Mouse (Mus musculus): Measurements from ENCODE around the gene Olfr196.
"Not testable (repeated sequence)": the region's sequence is repeated elsewhere in the genome, so short reads cannot be mapped to it uniquely, and the experiment has no call there.

The Olfr196 gene

GRCm38 (mm10) chr16:59170354-59170753, at the start of gene Olfr196:
Gene Olfr196, minus strand, starts transcription at chr16:59170454.
- DNase-seq (ENCODE audit: low read depth): no peak

DNA sequence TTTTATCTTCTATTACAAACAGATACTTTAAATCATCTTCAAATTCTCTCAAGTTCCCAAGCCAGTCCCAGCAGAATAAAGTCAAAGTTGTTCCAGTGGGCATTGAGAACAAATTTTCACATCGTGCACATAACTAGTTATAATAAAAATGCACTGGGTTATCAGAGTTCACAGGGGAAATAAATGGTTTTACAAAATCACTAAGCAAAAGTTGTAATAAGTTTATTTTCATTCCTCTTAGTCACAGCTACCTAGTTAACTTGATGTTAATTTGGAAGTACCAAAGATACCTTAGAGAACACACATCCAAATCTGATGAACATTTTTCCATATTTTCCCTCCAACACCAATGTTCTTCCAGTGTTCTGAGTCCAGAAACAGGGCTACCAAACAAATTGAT, 49.4 kb upstream of the Olfr196 start, which contains the start of gene Olfr199:
Gene Olfr199 (minus strand): TSS at position 101 of the 400 bp plus-strand sequence.
- DNase-seq (ENCODE audit: low read depth): not testable (repeated sequence)

DNA sequence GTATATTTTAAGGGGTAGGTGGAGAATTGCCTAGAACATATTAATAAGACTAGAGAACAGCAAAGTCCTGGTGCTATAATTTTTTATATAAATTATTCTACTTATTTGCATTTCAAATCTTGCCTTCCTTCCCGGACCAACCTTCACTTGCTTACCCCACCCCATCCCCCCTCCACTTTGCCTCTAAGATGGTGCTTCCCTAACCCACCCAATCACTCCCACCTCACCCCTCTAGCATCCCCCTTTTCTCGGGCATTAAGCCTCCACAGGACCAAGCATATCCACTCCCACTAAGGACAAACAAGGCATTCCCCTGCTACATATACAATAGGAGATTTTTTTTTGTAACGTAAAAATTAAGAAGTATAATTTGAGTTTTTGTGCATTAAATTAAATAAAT, 47.6 kb upstream of the Olfr196 start:
- not testable (repeated sequence) for DNase-seq (ENCODE audit: low read depth)

GRCm38 (mm10) chr16:59203433-59203832, 33.2 kb upstream of the Olfr196 start, which contains the start of gene Olfr198:
Gene Olfr198, minus strand, starts transcription at chr16:59203533.
- DNase-seq (ENCODE audit: low read depth): not testable (repeated sequence)

- DNase-seq (ENCODE audit: low read depth): no peak
Observed at GRCm38 (mm10) chr16:59151996-59152395, 18.3 kb downstream of the Olfr196 start.

DNA sequence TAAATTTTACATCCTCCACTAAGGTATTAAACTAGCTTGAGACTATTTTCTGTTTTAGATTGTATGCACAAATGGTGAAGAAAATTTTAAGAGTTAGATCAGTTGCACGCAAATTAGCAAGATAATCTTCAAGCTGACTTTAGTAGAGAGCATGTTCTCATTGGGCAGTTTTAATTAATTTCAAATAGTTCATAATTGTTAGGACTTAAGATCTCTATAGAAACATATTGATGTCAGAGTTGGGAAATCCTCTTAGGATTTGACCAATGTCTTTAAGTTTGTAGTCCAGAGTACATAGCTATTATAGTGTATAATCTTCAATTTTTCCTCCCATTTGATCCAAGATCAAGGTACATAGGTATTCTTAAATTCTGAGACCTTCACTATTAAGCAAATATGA, 23.5 kb downstream of the Olfr196 start, which contains the start of gene Olfr195:
Gene Olfr195 (plus strand): TSS at position 301 of the 400 bp plus-strand sequence.
- no peak for DNase-seq (ENCODE audit: low read depth)

DNA sequence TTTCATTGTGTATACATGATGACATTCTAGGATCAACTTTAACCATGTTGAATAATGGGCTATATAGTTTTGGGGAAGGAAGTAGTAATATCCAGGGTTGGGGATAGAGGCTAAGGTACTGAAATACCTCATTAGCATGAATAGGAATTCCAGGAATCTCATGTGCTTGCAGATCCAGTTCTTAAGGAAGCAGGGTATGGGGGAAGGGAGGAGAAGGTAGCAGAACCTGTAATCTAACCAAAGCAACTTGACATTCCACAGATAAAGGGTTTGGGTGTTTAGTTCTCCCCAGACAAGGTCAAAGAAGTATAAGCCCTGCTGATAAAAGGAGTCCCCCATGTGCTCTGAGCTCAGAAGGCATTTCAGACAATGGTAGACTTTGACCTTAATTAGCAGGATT, 29.1 kb downstream of the Olfr196 start:
- no peak for DNase-seq (ENCODE audit: low read depth)

DNA sequence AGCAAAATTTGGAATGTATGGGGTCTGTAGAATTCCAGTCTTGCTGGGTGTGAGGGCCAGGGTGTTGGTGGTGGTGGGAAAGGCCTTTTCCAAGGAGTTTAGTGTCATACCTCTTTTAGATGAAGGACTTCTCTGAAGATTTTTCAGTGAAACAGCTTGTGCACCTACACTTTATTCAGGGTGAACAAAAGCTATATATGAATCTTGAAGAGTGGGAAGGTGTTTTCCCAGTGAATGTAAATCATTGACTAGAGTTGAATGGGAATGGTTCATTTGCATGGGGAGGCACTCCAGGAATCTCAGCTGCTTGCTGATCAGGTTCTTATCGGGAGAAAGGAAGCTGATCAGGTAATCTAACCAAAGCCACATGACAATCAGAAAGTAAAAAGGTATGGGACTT, 39.5 kb downstream of the Olfr196 start:
- DNase-seq (ENCODE audit: low read depth): no peak

GRCm38 (mm10) chr16:59120969-59121368, 49.3 kb downstream of the Olfr196 start, which contains the start of gene Olfr194:
Gene Olfr194, minus strand, starts transcription at chr16:59121069.
- DNase-seq (ENCODE audit: low read depth): no peak
